Mouse (Mus musculus) cerebellum, postnatal 10 days (tissue): Measurements from ENCODE around the gene Kirrel3.
A peak's percentile ranks its signal among the peaks of the same experiment; 100 is the strongest.

Source experiments
- DNase-seq, 2 experiments: peaks; one replicate each; pipeline ENCODE4 v3.0.0; 2021; ENCODE audit warnings: mixed read lengths in 2 of 2

Gene Kirrel3

GRCm38 (mm10) chr9:34993467-34994211, 507.9 kb downstream of the Kirrel3 start:
- DNase-seq: peak; percentile 94 to 95

GRCm38 (mm10) chr9:34995078-34995477, 509.4 kb downstream of the Kirrel3 start:
- no peak for DNase-seq

DNA sequence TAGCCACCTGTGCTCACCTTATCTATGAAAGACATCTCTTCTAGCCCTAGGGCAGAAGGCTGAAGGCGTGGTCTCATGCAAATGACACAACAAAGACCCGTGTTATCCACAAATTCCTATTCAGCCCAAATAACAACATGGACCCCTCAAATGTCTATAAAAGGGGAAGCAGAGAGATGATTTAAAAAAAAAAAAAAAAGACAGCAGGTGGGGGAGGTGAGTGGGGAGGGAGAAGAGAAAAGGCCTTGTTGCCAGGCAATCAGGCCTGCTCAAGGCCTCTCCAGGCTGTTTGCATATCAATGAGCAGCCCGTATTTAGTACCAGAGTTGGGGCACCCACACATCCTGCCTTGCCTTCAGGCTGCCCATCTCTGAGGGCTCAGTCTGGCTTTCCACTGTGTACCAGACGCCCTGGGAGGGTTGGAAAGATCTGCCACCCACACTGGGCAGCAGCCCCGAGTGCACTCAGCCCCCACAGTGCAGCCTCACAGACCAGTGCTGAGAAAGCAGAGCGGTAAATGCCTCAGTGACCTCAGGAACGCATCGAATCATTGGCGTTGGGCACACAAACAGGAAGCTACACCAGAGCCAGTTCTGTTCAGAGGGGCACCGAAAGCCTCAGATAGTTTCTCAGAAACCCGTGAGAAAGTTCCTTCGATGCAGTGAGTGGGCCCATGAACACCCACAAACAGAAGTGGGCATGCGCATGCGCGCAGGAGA, 510.1 kb downstream of the Kirrel3 start:
- DNase-seq: peak in 1 of 2 experiments; percentile 30

- no peak for DNase-seq
These were observed 512.5 kb downstream of the Kirrel3 start for GRCm38 (mm10) chr9:34997880-34998865.

DNA sequence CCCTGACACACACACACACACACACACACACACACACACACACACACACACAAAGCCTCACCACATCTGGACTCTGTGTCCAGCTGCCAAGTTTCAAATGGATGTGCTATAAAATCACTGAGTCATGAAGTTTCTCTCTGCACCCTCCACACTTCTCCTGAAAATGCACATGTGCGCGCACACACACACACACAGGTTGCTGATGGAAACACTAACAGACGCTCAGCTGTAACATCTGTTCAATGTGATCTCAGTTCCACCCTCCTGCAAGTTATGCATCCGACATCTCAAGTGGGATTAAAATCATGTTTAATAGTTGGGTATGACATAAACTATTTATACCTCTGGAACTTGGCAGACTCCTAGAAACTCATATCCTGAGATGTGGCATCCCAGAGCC, 518.4 kb downstream of the Kirrel3 start:
- DNase-seq: no peak

- DNase-seq: peak in 1 of 2 experiments; percentile 49
These were observed 522.1 kb downstream of the Kirrel3 start for GRCm38 (mm10) chr9:35007697-35008341.

DNA sequence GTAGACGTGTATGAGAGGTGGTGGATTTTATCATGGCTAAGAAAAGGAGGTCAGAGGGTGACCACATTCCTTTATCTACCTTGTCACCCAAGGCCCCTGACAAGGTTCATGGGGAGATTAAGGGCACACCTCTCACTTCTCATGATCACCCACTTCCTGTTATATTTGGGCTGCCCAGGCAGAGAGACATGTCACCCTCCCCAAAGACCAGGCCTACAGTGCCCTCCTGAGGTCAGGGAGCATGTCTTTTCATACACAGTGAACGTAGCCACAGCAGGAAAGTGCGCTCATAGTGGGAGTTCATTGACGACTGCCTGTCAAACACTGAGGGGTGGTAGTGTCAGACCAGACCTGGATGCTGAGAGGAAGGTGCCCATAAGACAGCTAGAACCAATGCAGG, 531.1 kb downstream of the Kirrel3 start:
- peak; percentile 65 to 75 for DNase-seq

- DNase-seq: peak; percentile 63 to 69
These were observed 531.9 kb downstream of the Kirrel3 start for GRCm38 (mm10) chr9:35017563-35017962.

DNA sequence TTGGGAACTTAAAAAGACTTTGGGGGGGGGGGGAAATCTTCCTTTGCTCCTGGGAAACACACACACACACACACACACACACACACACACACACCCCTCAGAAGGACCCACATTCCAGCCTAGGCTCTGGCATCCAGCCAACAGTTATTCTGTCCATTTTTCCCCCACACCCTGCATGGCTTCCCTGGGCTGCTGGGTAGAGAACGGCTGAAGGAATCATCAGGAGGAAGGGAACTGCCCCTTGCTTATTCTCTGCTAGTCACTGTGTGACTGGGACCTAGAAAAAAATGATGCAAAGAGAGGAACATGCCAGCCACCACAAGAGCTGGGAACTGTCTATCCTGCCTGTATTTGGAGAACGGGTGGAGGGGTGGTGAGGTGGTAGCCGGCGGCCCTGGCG, 532.4 kb downstream of the Kirrel3 start:
- DNase-seq: peak in 1 of 2 experiments; percentile 49

DNA sequence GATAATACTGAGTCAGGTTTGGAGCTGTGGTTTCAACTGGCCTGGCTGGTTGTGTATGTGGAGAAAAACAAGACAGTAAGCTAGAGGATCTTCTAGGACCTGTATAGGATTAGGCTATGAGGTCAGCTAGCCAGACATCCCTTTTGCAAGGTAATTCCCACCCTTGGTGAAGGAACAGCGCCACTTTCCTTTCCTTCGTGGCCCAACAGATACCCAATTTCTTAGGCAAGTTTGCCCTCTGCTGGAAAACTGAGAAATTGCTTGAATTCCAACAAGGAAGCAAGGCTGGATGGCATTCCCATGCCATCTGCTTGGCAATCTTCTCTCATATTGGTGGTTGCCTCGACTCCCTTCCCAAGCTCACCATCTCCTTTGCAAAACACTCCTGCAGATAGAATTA, 533.7 kb downstream of the Kirrel3 start:
- peak; percentile 91 to 94 for DNase-seq

- no peak for DNase-seq
These were observed 534.4 kb downstream of the Kirrel3 start for GRCm38 (mm10) chr9:35020015-35020653.

DNA sequence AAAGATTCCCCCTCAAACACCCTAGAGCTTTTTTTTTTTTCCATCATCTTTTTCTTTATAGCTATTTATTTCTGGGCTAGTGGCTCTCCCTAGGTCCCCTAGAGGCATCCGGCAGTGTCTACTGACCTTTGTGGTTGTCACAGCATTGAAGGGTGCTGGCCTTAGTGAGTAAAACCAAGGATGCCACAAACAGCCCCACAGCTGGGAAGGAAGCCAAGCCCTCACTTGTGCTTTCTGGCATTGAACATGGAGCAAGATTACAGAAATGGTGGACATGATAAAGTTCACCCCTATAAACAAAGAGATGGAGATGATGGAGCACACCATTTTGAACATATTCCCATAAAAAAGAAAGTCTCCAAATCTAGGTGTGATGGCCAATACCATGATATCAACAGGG, 536.0 kb downstream of the Kirrel3 start:
- peak in 1 of 2 experiments; percentile 60 for DNase-seq

GRCm38 (mm10) chr9:35024591-35025496, 539.1 kb downstream of the Kirrel3 start:
- no peak for DNase-seq

GRCm38 (mm10) chr9:35026311-35026710, 540.6 kb downstream of the Kirrel3 start:
- no peak for DNase-seq

DNA sequence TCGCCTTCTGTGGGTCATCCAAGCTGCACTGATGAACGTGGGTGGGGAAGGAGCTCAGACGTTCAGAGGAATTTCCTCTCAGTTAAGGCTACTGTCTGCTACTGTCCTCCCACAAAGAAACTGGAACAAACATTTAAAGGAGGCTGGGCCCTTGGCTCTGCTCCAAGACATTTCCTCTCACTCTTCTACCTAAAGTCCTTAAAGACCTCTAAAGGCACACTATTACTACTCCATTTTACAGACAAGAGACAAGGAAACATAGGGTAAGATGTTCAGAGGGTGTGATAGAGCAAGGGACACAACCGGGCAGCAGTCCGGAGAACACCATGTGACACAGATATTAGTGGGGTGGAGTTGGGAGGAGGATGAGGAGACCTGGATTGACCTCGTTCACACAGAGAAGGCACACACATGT, 541.2 kb downstream of the Kirrel3 start:
- no peak for DNase-seq

GRCm38 (mm10) chr9:35027382-35027997, 541.8 kb downstream of the Kirrel3 start:
- peak; percentile 58 to 68 for DNase-seq

DNA sequence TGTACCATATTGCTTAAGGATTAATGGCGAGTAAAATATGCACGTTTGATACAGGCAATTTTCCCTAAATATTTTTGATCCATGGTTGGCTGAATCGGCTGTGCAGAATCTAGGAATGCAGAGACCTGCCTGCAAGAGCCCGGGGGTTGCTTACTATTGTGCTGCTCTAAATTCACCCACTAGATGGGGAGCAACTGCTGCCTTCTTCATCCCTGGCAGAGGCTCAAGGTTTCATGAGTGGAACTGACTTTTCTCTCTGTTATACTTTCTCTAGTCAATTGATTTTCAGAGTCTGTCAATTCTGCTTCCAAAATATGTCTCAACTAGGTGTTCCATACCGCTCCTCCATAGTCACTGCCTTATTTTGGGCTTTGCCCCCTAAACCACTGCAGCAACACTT, 545.1 kb downstream of the Kirrel3 start:
- peak; percentile 63 to 68 for DNase-seq

GRCm38 (mm10) chr9:35032457-35032856, 546.8 kb downstream of the Kirrel3 start:
- DNase-seq: peak; percentile 68 to 76

DNA sequence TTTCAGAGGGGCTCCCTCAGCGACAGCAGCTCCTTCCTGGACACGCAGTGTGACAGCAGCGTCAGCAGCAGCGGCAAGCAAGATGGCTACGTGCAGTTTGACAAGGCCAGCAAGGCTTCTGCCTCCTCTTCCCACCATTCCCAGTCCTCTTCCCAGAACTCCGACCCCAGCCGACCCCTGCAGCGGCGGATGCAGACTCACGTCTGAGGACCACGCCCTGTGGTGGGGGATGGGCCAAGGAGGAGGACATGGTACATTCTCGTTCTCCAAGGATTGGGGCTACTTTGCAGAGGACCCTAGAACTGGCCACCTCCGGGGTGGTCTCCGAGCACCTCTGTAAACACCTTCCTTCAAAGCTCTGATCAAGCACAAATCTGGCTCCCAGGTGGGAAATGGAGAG, 549.4 kb downstream of the Kirrel3 start:
- DNase-seq: peak in 1 of 2 experiments; percentile 34

DNA sequence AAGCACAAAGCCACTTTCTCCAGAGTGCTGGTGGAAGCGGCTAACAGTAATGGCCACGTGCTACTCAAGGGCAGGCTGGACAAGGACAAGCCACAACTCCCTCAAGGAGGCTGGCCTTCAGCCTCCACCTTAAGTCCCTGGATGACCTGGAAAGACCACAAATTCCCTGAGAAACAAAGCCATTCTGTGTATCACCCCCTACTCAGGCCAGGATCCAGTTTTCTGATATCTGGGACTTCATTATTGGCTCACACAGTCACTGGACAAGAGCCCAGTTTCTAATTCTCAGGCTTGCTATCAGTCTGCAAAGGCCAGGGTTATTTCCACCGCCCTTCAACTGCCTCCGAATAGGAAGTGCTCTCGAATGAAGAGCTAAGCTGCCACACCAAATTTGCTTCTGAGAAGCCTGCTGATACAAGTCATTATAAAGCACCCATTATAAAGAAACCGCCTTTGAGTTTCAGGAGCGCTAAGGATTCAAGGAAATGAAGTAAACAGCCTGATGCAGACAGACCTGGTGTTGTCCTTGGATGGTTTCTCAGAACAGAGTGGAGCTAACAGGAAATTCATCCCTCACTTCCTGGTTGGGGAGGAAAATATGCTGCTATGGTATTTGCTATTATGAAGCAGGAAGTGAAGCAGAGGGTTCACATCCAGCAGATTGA, 553.4 kb downstream of the Kirrel3 start:
- DNase-seq: peak; percentile 71 to 75
